Mouse (Mus musculus) ZHBTc4 (cell line): Measurements from ENCODE around the gene Trp53inp2.

ENCODE experiments used
- DNase-seq: peaks from one replicate; pipeline ENCODE4 v3.0.0-alpha.2; 2011; ENCODE audit warnings: low read depth, low spot score

The Trp53inp2 gene

DNA sequence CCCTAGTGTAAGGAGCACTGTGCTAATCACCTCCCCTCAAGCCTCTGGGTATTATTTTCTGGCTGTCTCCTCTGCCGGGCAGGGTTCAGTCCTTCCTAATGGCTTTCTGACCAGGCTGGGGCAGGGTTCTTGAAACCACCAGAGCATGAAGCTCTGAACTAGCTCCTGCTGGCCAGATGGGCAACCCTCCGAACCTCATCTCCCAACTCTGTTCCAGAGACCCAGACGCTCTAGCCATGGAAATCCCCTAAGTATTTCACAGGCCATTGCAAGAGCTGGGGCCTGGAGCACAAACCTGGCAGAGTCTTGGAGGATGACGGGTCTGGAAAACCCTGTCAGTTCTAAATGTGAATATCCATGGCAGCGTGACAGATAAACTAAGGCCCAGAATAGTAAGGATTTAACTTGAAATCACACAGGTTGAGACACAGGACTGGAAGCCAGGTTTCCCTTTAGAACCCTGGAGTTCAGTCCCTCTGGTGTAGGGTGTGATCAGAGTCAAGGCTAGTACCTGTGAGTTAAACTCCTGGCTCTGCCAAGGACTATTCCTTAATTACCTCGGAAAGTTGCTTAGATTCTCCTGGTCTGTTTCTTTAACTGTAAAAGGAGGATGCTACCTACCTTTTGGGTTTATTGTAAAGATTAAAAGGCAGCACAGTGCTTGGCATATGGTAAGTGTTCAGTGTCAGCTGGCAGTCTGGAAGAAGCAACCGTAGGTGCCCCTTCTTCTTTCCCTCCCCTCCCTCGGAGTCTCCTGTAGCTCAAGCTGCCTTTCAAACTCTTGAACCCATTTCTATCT is at the start of gene Trp53inp2:
Gene Trp53inp2, plus strand, starts transcription at position 799 of the 799 bp plus-strand sequence.
- no peak for DNase-seq

- no peak for DNase-seq
Observed at GRCm38 (mm10) chr2:155331351-155331750, 49.5 kb upstream of the Trp53inp2 start.

DNA sequence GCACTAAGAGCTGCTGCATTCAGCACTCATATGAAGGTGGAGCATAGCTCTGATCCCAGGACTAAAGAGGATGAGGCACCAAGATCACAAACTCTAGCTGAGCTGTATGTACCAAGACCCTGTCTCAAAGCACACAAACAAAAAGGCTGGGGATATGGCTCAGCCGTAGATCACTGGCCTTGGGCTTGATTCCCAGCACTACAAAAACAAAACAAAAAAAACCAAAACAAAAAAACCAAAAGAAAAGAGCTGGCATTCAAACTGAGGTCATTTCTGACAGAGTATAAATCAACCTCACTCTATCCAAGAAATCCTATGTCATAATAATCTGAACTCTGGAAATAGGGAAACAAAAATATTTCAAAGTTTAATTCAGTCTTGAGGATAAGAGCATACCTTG is 47.4 kb upstream of the Trp53inp2 start:
- no peak for DNase-seq

- no peak for DNase-seq
Observed at GRCm38 (mm10) chr2:155335231-155335630, 45.6 kb upstream of the Trp53inp2 start.

DNA sequence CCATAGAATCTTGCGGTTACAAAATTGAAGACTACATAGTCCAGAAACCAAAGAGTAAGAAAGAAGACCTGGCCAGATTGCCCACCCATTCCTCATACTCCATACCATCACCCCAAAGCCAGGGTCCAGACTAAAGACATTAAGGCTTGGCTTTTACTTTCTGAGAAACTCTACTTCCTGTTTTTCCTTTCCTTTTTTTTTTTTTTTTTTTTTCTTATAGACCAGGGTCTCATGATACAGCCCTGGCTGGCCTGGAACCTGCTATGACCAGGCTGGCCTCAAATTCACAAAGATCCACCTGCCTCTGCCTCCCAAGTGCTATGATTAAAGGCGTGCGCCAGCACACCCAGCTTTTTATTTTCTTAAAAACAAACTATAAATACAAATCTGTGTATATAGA is 44.6 kb upstream of the Trp53inp2 start:
- DNase-seq: no peak

DNA sequence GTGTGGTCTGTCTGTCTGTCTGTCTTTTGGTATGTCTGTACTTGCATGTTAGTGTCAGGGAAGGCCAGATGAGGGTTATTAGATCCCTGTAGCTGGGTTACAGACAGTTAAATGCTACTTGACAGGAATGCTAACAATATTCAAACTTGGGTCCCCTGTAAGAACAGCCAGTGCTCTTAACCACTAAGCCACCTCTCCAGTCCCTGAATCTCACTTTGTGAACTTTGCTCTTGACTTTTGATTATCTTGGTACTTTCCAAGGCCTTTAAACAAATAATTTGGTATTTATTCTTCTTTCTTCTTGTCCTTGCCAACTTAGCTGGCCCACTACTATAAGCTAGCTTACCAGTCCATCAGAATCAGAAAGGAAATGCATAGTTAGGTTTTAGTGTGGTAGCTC is 40.7 kb upstream of the Trp53inp2 start:
- DNase-seq: no peak

- DNase-seq: no peak
Observed at GRCm38 (mm10) chr2:155346670-155347069, 34.2 kb upstream of the Trp53inp2 start.

DNA sequence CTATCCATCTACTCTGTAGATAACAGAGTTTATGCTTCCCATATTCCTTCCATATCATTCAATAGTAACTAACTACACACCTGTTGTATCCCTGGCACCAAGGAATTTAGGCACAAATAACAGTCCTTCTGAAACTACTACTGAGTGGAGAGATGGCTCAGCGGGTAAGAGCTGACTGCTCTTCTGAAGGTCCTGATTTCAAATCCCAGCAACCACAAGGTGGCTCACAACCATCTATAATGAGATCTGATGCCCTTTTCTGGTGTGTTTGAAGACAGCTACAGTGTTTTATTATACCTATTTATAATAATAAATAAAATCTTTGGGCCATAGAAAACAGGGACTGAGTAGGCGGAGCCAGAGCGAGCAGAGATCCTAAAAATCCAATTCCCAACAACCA is 26.5 kb upstream of the Trp53inp2 start:
- no peak for DNase-seq

GRCm38 (mm10) chr2:155356971-155357591 is 23.8 kb upstream of the Trp53inp2 start, which contains the start of gene Pigu:
Pigu (minus strand) TSS chr2:155357430.
- DNase-seq: peak; percentile 97

- peak; percentile 18 for DNase-seq
Observed at GRCm38 (mm10) chr2:155357686-155358399, 23.0 kb upstream of the Trp53inp2 start.

DNA sequence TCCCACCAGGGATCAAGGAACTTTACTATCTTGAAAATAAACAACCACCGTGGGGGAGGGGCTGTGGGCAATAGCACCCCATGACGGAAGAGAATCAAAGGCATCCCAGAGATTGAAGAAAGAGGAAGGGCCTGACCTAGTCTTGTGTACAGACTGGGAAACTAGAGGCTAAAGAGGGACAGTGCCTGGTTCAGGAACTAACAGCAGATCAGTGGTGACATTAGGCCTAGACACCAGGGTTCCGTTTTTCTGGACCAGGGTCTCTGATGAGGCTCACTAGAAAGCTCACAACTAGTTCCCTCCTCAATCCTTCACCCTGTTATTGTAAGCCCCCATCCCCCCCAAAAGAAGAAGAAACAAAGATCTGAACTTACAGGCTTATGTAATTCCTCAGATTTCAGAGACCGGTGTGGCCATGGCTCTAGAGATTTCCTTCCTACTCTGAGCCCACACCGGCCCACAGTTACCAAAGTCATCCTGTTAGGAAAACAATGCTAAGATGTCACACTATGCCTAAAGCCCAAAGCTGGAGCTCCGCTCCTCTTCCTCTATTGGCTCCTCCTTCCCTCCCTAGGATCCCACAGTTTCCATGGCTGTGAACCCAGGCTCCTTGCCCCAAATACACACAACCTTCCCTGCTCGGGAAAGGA is 13.1 kb upstream of the Trp53inp2 start:
- no peak for DNase-seq

- DNase-seq: no peak
Observed at GRCm38 (mm10) chr2:155369333-155369883, 11.5 kb upstream of the Trp53inp2 start.

- no peak for DNase-seq
Observed at GRCm38 (mm10) chr2:155372451-155372850, 8.4 kb upstream of the Trp53inp2 start.

DNA sequence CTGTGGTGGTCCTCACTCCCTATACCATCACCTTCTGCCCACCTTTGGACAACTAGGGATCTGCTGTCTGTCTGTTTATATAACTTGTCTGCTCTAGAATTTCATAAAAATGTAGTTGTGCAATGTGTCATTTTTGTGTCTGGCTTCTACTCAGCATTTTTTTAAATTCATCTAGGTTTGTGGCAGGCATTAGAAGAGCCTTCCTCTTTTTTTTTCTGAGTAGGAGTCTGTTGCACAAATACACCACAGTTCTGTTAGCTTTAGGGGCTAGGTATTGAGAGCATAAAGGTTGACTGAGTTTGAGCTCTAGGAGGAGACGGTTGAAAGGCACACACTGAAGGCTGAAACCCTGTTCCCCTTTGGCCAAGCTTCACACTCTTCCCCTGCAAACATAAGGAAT is 7.6 kb upstream of the Trp53inp2 start:
- DNase-seq: no peak

DNA sequence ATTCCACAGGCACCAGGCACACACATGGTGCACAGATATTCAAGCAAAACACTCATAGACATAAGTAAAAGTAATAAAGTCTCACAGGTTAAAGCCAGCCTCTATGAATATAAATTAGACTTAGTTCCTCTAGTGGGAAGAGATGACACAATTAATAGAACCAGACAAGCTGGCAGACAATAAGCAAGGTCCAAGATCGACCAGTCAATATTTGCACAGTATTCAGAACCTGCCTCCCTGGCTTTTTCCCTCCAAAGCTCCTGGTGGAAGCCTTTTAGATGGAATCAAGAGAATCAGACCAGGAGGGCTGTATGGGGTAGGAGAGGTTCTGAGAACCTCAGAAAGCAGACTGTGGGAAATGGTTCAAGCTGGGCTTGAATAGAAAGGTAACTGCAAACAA is 7.0 kb upstream of the Trp53inp2 start:
- DNase-seq: no peak

DNA sequence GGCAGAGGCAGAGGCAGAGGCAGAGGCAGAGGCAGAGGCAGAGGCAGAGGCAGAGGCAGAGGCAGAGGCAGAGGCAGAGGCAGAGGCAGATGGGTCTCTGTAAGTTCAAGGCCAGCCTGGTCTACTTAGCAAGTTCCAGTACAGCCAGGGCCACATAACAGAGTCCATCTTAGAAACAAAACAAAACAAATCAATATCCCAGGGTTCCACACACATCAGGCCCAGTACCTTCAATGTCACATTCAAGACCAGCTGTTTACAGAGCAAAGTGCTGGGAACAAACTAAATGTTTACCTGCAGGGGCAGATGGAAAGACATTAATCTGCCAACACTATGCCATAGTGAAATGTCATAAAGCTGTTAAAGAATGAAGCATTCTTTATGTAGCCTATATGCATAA is 6.3 kb upstream of the Trp53inp2 start:
- DNase-seq: no peak

GRCm38 (mm10) chr2:155376191-155376590 is 4.7 kb upstream of the Trp53inp2 start:
- no peak for DNase-seq

- DNase-seq: no peak
Observed at GRCm38 (mm10) chr2:155381060-155381437, 190 bp downstream of the Trp53inp2 start.

DNA sequence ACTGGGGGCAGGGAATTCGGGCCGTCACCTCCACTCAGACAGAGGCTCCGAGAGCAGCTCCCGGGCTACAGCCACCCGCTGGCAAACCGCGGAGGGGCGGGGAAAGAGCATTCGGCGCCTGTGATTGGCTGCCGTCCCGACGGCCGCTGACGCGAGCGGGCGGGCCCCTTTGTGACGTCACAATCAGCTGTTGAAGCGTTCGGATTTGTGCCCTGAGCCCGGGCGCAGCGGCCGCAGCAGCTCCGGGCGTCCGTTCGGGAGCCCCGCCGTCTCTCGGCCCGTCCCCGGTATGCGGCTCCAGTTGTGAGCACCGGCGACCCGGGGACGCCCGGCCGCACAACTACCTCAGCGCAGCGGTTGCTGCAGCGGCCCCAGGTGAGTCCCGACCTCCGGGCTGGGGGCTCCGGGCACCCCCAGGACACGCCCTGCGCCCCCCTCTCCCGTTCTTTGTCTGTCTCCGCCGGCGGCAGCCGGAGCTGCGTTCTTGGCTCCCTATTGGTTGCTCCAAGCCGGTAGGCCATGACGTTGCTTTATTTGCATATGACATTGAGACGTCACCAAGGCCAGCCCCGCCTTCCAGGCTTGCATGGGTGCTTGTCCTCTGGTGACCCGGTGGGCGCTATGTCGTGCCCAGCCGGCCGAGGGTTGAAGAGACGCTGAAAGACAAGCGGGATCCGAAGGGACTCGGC is 928 bp downstream of the Trp53inp2 start:
- DNase-seq: peak; percentile 97

- DNase-seq: no peak
Observed at GRCm38 (mm10) chr2:155382332-155382700, 1.5 kb downstream of the Trp53inp2 start.

- no peak for DNase-seq
Observed at GRCm38 (mm10) chr2:155382791-155383438, 2.1 kb downstream of the Trp53inp2 start.
